Mouse (Mus musculus) erythroblast, embryonic 14.5 days (primary cell): ENCODE results near the gene Cop1.

ENCODE experiments used
- GATA1 ChIP-seq: IDR thresholded peaks from 2 replicates; pipeline ENCODE4 v1.6.1; 2012; ENCODE audit warnings: low read length, inconsistent platforms, mixed read lengths
- TAL1 ChIP-seq: IDR thresholded peaks from 3 replicates; pipeline ENCODE4 v1.6.1; 2012; ENCODE audit warnings: low read length, inconsistent platforms, mixed read lengths

GRCm38 (mm10) chr1:159286833-159287232 is 54.7 kb downstream of the Cop1 start:
- TF ChIP-seq GATA1 (no peak), TAL1 (no peak)
